Mouse (Mus musculus): ENCODE results near the gene Ifitm10.

GRCm38 (mm10) chr7:142295418-142295817 is 78.1 kb downstream of the Ifitm10 start:
- TF ChIP-seq CTCF (IDR thresholded peaks at IDR 0.05; ENCODE audit: extremely low read depth, insufficient read length, insufficient replicate concordance, low read depth, low read length) (no peak), POLR2A (IDR thresholded peaks at IDR 0.05; ENCODE audit: low read depth, low read length) (no peak)

Data from small intestine, adult 2 months (tissue).